Mouse (Mus musculus) heart, postnatal 25 days (tissue): Measurements from ENCODE around the gene Acer1. TPM values are rescaled to one million over a fixed set of nuclear protein-coding genes. Genes with fewer than 3 reads are reported as not detected.
A peak's percentile ranks its signal among the peaks of the same experiment; 100 is the strongest.

Experiments
- DNase-seq: peaks from one replicate; pipeline ENCODE4 v3.0.0; 2022; ENCODE audit warnings: low spot score
- intact Hi-C: fragments of 180-260 bp; cut with DNase I; formaldehyde crosslinking; loops from one replicate; pipeline ENCODE4 v1.15.1; 2025
- total RNA-seq, 2 experiments: library from RNA; stranded (reverse); gene quantifications; 2 replicates each; pipeline ENCODE4 v1.2.3; 2021

Acer1 gene
- total RNA-seq, result not detected

GRCm38 (mm10) chr17:56982013-56982412 is at the start of gene Acer1:
Gene Acer1, minus strand, starts transcription at chr17:56982126.
- DNase-seq, result no peak
- intact Hi-C loops, result no loop called here

GRCm38 (mm10) chr17:57030931-57031660 is 49.2 kb upstream of the Acer1 start, which contains the start of gene Khsrp:
Gene Khsrp, minus strand, starts transcription at chr17:57031522.
- intact Hi-C loops, result no loop called here
- DNase-seq, result no peak

- DNase-seq, result no peak
- intact Hi-C loops, result no loop called here
Observed at GRCm38 (mm10) chr17:57029691-57030090, 47.8 kb upstream of the Acer1 start.

GRCm38 (mm10) chr17:57027471-57027870 is 45.5 kb upstream of the Acer1 start:
- intact Hi-C loops, result no loop called here
- DNase-seq, result no peak

- intact Hi-C loops, result no loop called here
- no peak for DNase-seq
Observed at GRCm38 (mm10) chr17:57020960-57021359, 39.0 kb upstream of the Acer1 start.

GRCm38 (mm10) chr17:57019693-57020092 is 37.8 kb upstream of the Acer1 start:
- no peak for DNase-seq
- intact Hi-C loops, result no loop called here

GRCm38 (mm10) chr17:57012245-57012795 is 30.4 kb upstream of the Acer1 start:
- no peak for DNase-seq
- intact Hi-C loops, result no loop called here

- DNase-seq, result peak; percentile 85
- intact Hi-C loops, result loop anchor here (2.0 kb wide), 1 partner anchor 15 kb away; the partner anchor contains the start of gene Alkbh7
Observed at GRCm38 (mm10) chr17:57011236-57012141, 29.6 kb upstream of the Acer1 start, which contains the start of the genes Gtf2f1 and Gm17949. Gene Gtf2f1, minus strand, starts transcription at chr17:57011288. Gene Gm17949, plus strand, starts transcription at chr17:57011469.

GRCm38 (mm10) chr17:57010911-57011235 is 28.9 kb upstream of the Acer1 start:
- DNase-seq, result no peak
- intact Hi-C loops, result loop anchor here (2.0 kb wide), 1 partner anchor 14 kb away; the partner anchor contains the start of gene Alkbh7

- DNase-seq, result no peak
- intact Hi-C loops, result no loop called here
Observed at GRCm38 (mm10) chr17:57007137-57007905, 25.4 kb upstream of the Acer1 start.

GRCm38 (mm10) chr17:57003994-57004393 is 22.1 kb upstream of the Acer1 start:
- no peak for DNase-seq
- intact Hi-C loops, result no loop called here

- intact Hi-C loops, result no loop called here
- no peak for DNase-seq
Observed at GRCm38 (mm10) chr17:57001228-57001627, 19.3 kb upstream of the Acer1 start.

GRCm38 (mm10) chr17:56999968-57000609 is 18.2 kb upstream of the Acer1 start, which contains the start of gene Pspn:
Gene Pspn, minus strand, starts transcription at chr17:57000018.
- no peak for DNase-seq
- intact Hi-C loops, result loop anchor here (5.0 kb wide), 3 partner anchors 97 to 332 kb away; no protein-coding TSS in a partner anchor

- intact Hi-C loops, result loop anchor here (5.0 kb wide), 3 partner anchors 98 to 333 kb away; no protein-coding TSS in a partner anchor
- DNase-seq, result no peak
Observed at GRCm38 (mm10) chr17:56999414-56999813, 17.5 kb upstream of the Acer1 start.

GRCm38 (mm10) chr17:56997029-56997667 is 15.2 kb upstream of the Acer1 start, which contains the start of gene Alkbh7:
Gene Alkbh7, plus strand, starts transcription at chr17:56997339.
- intact Hi-C loops, result loop anchor here (2.0 to 5.0 kb wide), 4 partner anchors 14 to 335 kb away; partner anchors contain the start of genes Gm17949 and Gtf2f1
- peak; percentile 96 for DNase-seq

GRCm38 (mm10) chr17:56996506-56996905 is 14.6 kb upstream of the Acer1 start:
- intact Hi-C loops, result loop anchor here (1.0 to 5.0 kb wide), 5 partner anchors 14 to 336 kb away; partner anchors contain the start of genes Gm17949 and Gtf2f1
- no peak for DNase-seq

GRCm38 (mm10) chr17:56995046-56995445 is 13.1 kb upstream of the Acer1 start:
- intact Hi-C loops, result loop anchor here (5.0 kb wide), 3 partner anchors 102 to 337 kb away; no protein-coding TSS in a partner anchor
- DNase-seq, result no peak

- intact Hi-C loops, result loop anchor here (5.0 kb wide), 1 partner anchor 66 kb away; the partner anchor contains the start of genes Crb3 and Slc25a23
- DNase-seq, result no peak
Observed at GRCm38 (mm10) chr17:56990966-56991365, 9.0 kb upstream of the Acer1 start.
